Mouse (Mus musculus) macrophage (primary cell): ENCODE results near the gene Ugcg. TPM values are rescaled to one million over a fixed set of nuclear protein-coding genes. Genes with fewer than 3 reads are reported as not detected.

Experiments used
- H3K27ac ChIP-seq: fragments of 350-480 bp; formaldehyde crosslinking; 2 replicates; pipeline ENCODE4 v1.9.0; 2021
- H3K36me3 ChIP-seq: fragments of 350-480 bp; formaldehyde crosslinking; 2 replicates; pipeline ENCODE4 v1.9.0; 2021; ENCODE audit errors: inconsistent target
- H3K4me3 ChIP-seq: fragments of 350-480 bp; formaldehyde crosslinking; 2 replicates; pipeline ENCODE4 v1.9.0; 2021; ENCODE audit errors: inconsistent target
- H3K79me2 ChIP-seq: fragments of 350-480 bp; formaldehyde crosslinking; 2 replicates; pipeline ENCODE4 v1.9.0; 2021; ENCODE audit errors: inconsistent target
- WGBS: methylation state at CpG from one replicate; pipeline ENCODE4 v1.1.7; 2026; ENCODE audit warnings: inconsistent platforms; ENCODE audit not compliant: missing documents; 5-methylcytosine and 5-hydroxymethylcytosine counted together
- polyA plus RNA-seq: library from polyadenylated mRNA; stranded (reverse); fragments of 250-400 nt; gene quantifications from 3 replicates; pipeline ENCODE4 v1.2.4, GENCODE M21; 2018; ENCODE audit warnings: inconsistent platforms

The Ugcg gene
- polyA plus RNA-seq, 1 experiment from 2014 or later, result 16.7 TPM

DNA sequence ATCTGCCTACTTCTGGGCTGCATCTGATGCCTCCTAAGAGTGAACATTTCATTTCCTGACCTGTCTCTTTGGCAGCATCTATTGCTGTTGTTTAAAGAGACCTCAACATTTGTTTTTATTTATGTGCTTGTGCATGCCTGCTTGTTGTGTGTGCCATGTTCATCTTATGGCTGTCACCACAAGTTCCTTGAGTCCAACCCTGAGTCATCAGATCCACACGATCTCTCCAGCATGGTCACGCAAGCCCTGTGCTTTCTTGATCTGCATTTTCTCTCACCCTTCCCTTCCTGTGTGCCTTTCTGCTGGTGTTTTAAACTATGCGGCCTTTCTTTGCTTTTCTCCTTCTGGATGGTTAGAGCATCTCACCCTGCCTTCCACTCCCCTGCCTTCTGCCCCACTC is 11.6 kb downstream of the Ugcg start:
- H3K79me2 ChIP-seq, result peaks cover 100% of the 10 kb centered on the region
- no peaks in the 10 kb centered on the region for H3K36me3 ChIP-seq
- WGBS, result 84% methylated on average over 3 of the region's 3 CpGs
- no peak overlapping the region for H3K27ac ChIP-seq
- H3K4me3 ChIP-seq, result no peak overlapping the region

DNA sequence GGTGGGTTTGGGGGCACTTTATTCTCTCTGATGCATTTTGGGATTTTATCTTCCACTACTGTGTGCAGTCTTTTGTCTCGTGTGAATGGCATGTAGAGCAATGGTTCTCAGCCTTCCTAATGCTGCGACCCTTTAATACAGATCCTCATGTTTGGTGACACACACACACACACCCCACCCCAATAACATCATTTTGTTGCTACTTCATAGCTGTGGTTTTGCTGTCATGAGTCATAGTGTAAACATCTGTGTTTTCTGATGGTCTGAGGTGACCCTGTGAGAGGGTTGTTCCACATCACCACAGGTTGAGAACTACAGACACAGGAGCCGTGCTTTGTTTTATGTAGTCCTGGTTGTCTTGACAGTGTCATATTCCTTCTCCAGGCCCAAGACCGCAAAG is 15.6 kb downstream of the Ugcg start:
- Histone ChIP-seq H3K4me3 (no peak overlapping the region), H3K79me2 (peaks cover 87% of the 10 kb centered on the region), H3K27ac (no peak overlapping the region), H3K36me3 (peaks cover 21% of the 10 kb centered on the region)
- 87% methylated on average over 4 of the region's 4 CpGs for WGBS

DNA sequence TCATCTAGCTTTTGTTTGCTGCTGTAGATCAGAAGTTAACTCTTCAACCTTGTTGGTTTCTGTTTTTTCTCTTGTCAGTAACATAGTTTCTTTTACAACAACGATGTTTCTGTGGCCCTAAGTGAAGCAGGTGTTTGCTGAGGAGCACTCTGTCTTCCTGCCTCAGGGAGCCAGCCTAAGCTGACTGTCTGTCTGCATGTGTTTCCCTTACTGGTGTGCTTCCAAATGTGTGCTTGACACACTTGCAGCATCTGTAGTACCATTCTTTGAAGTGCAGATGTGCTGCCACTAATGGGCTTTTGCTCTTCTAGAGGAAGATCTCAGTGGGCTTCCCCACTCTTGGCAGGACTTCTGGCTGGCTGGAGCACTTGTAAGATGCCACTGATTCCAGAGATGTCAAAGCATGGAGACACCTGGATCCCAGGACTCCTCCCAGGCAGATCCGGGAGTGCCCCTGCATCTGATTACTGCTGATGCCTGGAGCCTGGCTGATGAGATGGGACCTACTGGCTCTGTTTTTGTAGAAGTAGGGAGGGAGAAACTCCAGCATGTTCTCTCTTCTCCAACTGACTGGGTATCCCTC is 16.8 kb downstream of the Ugcg start:
- Histone ChIP-seq H3K4me3 (no peak overlapping the region), H3K79me2 (peaks cover 86% of the 10 kb centered on the region), H3K36me3 (peaks cover 21% of the 10 kb centered on the region), H3K27ac (no peak overlapping the region)
- WGBS, result 80% methylated on average over 2 of the region's 2 CpGs

DNA sequence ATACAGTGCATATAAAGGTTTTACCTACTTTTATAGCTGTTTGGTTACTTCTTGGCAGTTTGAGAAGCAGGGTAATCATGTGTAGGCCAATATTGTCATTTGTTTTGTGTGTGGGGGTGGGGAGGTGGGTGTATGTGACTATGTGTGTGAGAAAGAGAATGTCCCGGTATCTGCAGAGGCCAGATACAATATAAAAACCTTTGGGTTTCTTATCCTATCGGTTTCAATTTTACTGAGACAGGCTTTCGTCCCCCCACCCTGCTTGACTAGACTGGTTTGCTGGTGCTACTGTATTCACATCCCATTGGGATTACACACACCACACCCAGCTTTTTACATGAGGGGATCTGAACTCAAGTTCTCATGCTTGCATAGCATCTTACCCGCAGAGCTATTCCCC is 17.5 kb downstream of the Ugcg start:
- WGBS, result 96% methylated on average over 3 of the region's 4 CpGs
- Histone ChIP-seq H3K27ac (no peak overlapping the region), H3K4me3 (no peak overlapping the region), H3K79me2 (peaks cover 83% of the 10 kb centered on the region), H3K36me3 (peaks cover 21% of the 10 kb centered on the region)

DNA sequence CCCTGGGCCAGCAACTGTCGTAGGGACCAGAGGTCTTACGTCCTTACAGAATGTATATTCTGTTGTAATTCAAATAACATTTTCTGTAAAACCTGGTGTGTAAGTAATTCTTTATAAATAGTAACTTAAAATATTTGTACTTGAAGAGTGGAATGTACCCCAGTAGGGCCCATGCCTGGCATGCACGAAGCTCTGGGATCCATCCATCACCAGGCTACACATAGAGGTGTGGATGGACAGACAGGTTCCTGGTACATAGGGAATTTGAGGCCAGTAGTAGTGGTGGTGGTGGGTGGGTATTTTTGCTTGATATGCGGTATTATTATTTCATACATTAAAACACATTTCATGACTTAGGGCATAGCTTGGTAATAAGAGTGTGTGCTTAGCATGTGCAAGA is 19.6 kb downstream of the Ugcg start:
- Histone ChIP-seq H3K27ac (no peak overlapping the region), H3K36me3 (peaks cover 29% of the 10 kb centered on the region), H3K4me3 (no peak overlapping the region), H3K79me2 (peaks cover 63% of the 10 kb centered on the region)
- WGBS, result 100% methylated on average over 3 of the region's 4 CpGs

DNA sequence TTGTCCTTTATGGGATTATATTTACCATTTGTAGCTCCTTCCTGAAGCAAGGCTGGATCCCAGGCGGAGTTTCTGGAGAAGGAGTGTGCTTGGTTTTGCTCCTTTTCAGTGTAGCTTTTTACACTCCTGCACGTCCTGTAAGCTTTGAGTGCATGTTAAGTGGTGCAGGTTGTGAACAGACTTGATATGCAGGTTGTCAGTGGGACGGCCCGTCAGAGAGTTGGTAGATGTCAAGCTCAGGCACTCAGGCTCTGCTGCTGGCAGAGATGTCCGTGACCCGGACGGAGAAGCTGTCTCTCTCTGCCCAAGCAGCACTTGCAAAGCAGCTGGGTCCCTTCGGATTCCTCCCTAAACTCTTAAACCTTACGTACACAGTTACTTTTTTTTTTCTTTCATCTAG is 22.1 kb downstream of the Ugcg start:
- Histone ChIP-seq H3K36me3 (peaks cover 34% of the 10 kb centered on the region), H3K27ac (no peak overlapping the region), H3K79me2 (peaks cover 38% of the 10 kb centered on the region), H3K4me3 (no peak overlapping the region)
- 97% methylated on average over 9 of the region's 9 CpGs for WGBS

DNA sequence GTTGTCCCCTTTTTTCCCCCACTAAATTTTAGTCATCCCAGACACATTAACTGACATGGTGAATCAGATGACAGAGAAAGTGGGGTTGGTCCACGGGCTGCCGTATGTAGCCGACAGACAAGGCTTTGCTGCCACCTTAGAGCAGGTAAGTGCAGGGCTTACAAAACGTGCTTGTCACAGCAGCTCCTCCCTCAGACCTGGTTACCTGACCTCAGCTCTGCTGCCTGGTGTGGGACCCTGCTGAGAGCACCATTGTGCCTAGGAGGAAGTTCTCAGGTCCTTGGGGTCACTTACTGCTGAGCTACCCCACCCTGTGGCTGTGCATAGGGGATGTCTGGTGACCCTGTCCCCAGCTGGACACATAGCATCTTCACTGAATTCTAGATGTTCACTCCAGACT is 24.8 kb downstream of the Ugcg start:
- no peak overlapping the region for H3K4me3 ChIP-seq
- H3K36me3 ChIP-seq, result peaks cover 30% of the 10 kb centered on the region
- H3K79me2 ChIP-seq, result peaks cover 22% of the 10 kb centered on the region; the same call in 1 of the 2 replicates
- H3K27ac ChIP-seq, result no peak overlapping the region
- WGBS, result 98% methylated on average over 4 of the region's 4 CpGs

DNA sequence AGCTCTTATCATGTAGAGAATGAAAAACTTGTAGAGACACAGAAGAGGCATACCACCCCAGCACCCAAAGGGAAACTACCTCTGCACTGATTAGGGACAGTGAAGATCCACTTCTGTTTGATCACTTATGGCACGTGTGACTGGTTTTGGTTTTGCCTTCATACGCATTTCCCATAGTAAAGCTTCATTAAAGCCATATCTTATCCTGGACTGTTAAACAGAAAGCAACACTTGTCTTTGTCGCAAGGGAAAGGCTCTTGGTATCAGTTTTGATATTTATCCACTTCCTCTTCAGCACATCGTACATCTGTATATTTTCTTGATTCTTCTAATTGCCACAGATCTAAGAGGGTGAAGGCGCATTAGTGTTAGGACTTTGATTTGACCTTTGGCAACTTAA is 25.6 kb downstream of the Ugcg start:
- Histone ChIP-seq H3K36me3 (peaks cover 22% of the 10 kb centered on the region), H3K79me2 (peaks cover 16% of the 10 kb centered on the region; the same call in 1 of the 2 replicates), H3K27ac (no peak overlapping the region), H3K4me3 (no peak overlapping the region)
- 78% methylated on average over 5 of the region's 5 CpGs for WGBS

DNA sequence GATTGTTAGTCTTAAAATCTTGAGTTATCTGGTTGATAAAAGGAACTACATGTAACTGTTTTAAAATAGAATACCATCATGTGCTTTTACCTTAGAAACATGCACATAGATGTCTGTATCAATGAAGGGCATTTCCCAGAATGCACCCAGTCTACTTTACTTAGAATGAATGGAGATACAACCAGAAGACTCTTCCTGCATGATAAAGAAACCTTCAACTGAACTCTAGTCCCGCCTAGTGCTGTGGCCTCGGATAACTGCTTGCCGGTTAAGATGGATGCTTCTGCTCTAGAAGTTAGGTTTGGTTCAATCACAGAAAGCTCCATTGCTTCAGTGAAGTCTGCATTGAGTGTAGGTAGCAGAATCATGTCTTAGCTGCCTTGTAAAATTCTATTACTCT is 26.5 kb downstream of the Ugcg start:
- H3K36me3 ChIP-seq, result peaks cover 22% of the 10 kb centered on the region
- H3K27ac ChIP-seq, result no peak overlapping the region
- 95% methylated on average over 3 of the region's 3 CpGs for WGBS
- no peak overlapping the region for H3K4me3 ChIP-seq
- H3K79me2 ChIP-seq, result peaks cover 7% of the 10 kb centered on the region; the same call in 1 of the 2 replicates

DNA sequence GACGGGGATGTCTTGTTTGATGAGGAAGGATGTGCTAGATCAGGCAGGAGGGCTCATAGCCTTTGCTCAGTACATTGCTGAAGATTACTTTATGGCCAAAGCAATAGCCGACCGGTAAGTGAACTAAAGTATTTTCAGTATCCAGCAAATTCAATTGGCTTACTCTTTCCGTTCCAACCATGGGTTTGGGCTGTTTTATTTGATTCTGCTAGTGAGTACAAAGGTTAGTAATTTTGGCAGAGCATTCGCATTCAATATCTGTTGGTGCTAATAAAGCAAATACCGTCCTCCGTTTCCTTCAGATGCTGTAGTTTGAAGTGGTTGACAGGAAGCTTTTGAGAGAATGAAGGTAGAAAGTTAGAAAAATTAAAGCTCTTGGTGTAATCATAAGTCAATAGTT is 28.0 kb downstream of the Ugcg start:
- Histone ChIP-seq H3K4me3 (no peak overlapping the region), H3K79me2 (no peaks in the 10 kb centered on the region), H3K27ac (no peak overlapping the region), H3K36me3 (peaks cover 25% of the 10 kb centered on the region)
- 91% methylated on average over 7 of the region's 7 CpGs for WGBS

DNA sequence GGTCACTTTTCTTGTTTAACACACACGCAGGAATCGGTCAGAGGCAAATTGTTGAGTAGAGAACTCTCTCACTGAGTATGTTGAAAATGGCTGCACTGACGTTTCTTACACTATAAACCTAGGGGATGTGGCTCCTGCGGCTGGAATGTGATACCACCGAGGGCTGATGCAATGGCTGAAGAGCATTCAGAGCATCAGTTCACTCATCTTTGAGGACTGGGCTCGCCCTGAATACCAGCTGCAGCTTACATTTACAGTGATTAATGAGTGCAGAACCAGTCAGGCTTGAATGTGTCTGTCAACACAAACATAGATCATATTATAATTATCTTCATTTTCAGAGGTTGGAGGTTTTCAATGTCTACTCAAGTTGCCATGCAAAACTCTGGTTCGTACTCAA is 29.1 kb downstream of the Ugcg start:
- Histone ChIP-seq H3K27ac (no peak overlapping the region), H3K36me3 (peaks cover 23% of the 10 kb centered on the region), H3K4me3 (no peak overlapping the region), H3K79me2 (no peaks in the 10 kb centered on the region)
- WGBS, result 87% methylated on average over 7 of the region's 7 CpGs

DNA sequence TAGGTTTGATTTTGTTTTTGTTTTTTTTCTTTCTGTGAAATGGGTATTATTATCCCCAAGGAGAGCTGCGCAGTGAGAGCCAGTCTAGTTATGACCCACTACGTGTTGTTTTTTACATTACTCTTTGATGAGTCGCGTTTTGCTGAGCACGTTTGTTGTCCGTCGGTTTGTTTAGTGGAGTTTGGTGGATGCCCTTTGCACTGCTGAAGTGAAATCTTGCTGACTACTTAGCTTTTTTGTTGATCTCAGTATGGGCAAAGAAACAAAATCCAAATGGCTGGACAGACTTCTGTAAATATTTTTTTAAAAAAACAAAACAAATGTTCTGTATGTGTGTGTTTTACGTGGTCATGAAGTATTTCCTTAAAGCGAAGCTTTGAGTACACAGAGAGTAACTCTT is 33.2 kb downstream of the Ugcg start:
- peaks cover 9% of the 10 kb centered on the region; the same call in 1 of the 2 replicates for H3K36me3 ChIP-seq
- WGBS, result 99% methylated on average over 9 of the region's 9 CpGs

DNA sequence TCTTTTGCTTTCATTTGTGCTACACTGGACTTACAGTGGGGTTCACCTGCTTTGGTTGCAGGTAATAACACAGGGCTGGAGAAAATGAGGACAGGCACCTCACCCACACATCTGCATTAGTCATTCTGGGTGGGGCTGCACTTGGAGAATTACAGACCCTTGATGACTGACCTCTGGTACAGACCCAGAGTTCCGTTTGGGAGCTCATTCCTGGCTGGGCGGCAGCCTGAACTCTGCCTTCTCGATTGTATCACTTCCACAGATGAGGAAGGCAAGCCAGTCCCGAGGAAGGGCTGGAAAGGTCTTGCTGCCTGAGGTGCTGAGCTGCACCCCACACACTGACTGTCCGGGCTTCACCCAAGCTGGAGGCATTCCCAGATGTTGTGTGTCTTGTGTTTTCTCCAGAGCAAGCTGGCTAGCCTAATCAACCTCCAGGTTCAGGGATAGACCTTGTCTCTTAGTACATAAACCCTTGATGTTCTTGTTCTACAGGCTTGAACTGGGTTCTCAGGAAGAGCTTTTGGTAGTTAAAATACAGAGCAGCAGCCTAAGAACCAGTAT is 34.1 kb downstream of the Ugcg start:
- Histone ChIP-seq H3K79me2 (no peaks in the 10 kb centered on the region), H3K4me3 (no peak overlapping the region), H3K27ac (no peak overlapping the region), H3K36me3 (peaks cover 6% of the 10 kb centered on the region; the same call in 1 of the 2 replicates)
- 89% methylated on average over 5 of the region's 5 CpGs for WGBS

More for the DNA sequence above, 33.2 kb downstream of the Ugcg start:
- no peaks in the 10 kb centered on the region for H3K79me2 ChIP-seq
- no peak overlapping the region for H3K27ac ChIP-seq
- H3K4me3 ChIP-seq, result no peak overlapping the region

DNA sequence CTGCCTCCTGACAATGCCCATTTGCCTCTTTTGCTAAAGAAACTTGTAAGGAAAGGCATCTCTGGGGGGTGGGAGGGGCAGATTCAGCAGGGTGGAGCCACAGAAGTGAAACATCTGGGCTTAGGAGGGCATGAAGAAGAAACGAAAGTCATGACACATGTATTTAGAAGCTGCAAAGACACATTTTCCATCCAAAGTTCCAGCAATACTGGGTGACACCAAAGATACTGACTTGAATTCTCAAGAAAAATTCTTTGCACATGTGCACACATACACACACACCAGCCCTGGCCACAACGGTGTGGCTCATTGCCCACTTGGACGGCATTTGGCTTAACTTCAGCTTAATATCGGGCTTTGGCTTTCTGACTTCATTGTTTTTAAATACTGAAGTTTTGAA is 35.8 kb downstream of the Ugcg start:
- H3K4me3 ChIP-seq, result no peak overlapping the region
- WGBS, result 68% methylated on average over 4 of the region's 4 CpGs
- no peak overlapping the region for H3K27ac ChIP-seq
- H3K36me3 ChIP-seq, result peaks cover 6% of the 10 kb centered on the region; the same call in 1 of the 2 replicates
- no peaks in the 10 kb centered on the region for H3K79me2 ChIP-seq

DNA sequence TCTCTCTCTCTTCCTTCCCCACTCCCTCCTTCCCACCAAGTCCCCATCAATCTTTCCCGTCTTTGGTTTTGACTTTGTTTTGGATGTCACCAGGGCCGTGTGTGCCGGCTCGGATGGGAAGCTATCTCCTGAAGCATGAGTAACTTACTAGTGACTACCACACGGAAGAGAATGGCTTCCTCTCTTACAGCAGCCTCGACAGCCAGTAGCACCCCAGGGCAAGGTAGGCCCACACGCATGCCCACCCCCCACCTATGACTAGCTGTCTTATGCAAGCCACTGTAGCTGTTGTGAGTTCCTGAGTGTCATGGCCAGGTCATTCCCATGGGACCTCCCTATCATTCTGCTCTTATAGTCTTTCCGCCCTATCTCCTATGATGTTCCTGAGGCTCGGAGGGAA is 38.0 kb downstream of the Ugcg start:
- Histone ChIP-seq H3K4me3 (no peak overlapping the region), H3K79me2 (no peaks in the 10 kb centered on the region), H3K36me3 (no peaks in the 10 kb centered on the region), H3K27ac (no peak overlapping the region)
- 93% methylated on average over 8 of the region's 9 CpGs for WGBS

DNA sequence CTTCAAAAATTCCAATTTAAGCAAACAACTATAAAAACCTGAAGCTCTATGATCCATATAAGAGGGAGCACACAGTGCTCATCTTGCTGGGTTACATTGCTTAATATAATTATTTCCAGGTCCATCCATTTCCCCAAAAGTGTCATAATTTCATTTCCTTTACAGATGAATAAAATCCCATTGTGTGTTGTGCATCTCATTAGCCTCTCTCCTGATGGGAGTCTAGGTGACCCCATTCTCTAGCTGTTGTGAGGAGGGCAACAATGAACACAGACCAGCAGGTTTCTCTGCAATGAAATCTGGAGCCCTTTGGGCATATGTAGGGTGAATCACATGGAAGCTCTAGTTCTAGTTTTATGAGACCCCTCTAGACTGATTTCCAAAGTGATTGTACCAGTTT is 39.9 kb downstream of the Ugcg start:
- H3K79me2 ChIP-seq, result no peaks in the 10 kb centered on the region
- H3K36me3 ChIP-seq, result no peaks in the 10 kb centered on the region
- H3K4me3 ChIP-seq, result no peak overlapping the region
- no peak overlapping the region for H3K27ac ChIP-seq
